Mouse (Mus musculus) erythroblast, embryonic 14.5 days (primary cell): ENCODE measurements around the gene Gm10577. TPM values are rescaled to one million over a fixed set of nuclear protein-coding genes. Genes with fewer than 3 reads are reported as not detected.

ENCODE experiments used
- H3K27me3 ChIP-seq: 2 replicates; pipeline ENCODE4 v1.6.1; 2012; ENCODE audit warnings: inconsistent platforms; ENCODE audit not compliant: control insufficient read depth
- H3K36me3 ChIP-seq: 2 replicates; pipeline ENCODE4 v1.6.1; 2012; ENCODE audit warnings: mild to moderate bottlenecking, inconsistent platforms; ENCODE audit not compliant: control insufficient read depth
- H3K4me1 ChIP-seq: 2 replicates; pipeline ENCODE4 v1.6.1; 2012; ENCODE audit warnings: inconsistent platforms; ENCODE audit not compliant: control insufficient read depth
- H3K4me3 ChIP-seq: replicated peaks from 2 replicates; pipeline ENCODE3; 2012; ENCODE audit warnings: moderate library complexity, mild to moderate bottlenecking, inconsistent platforms
- H3K9me3 ChIP-seq: 2 replicates; pipeline ENCODE4 v1.6.1; 2012; ENCODE audit warnings: low read length, inconsistent platforms, mixed read lengths; ENCODE audit not compliant: control insufficient read depth
- GATA1 ChIP-seq: IDR thresholded peaks from 2 replicates; pipeline ENCODE4 v1.6.1; 2012; ENCODE audit warnings: low read length, inconsistent platforms, mixed read lengths
- TAL1 ChIP-seq: IDR thresholded peaks from 3 replicates; pipeline ENCODE4 v1.6.1; 2012; ENCODE audit warnings: low read length, inconsistent platforms, mixed read lengths
- polyA plus RNA-seq: library from polyadenylated mRNA; stranded (reverse); fragments of >175 nt; gene quantifications from 2 replicates; pipeline ENCODE4 v1.2.3, GENCODE M21; 2012

Gene Gm10577
- polyA plus RNA-seq, 1 experiment, result not detected

- Histone ChIP-seq H3K9me3 (no peaks in the 10 kb centered on the region), H3K36me3 (no peaks in the 10 kb centered on the region), H3K4me3 (no peak overlapping the region), H3K27me3 (no peaks in the 10 kb centered on the region), H3K4me1 (no peaks in the 10 kb centered on the region)
- TF ChIP-seq TAL1 (no peak), GATA1 (no peak)
These were observed 12.6 kb upstream of the Gm10577 start for GRCm38 (mm10) chr4:101033047-101033446.

GRCm38 (mm10) chr4:101027852-101028411 is 7.4 kb upstream of the Gm10577 start:
- TF ChIP-seq GATA1 (no peak), TAL1 (no peak)
- no peak overlapping the region for H3K4me3 ChIP-seq
- no peaks in the 10 kb centered on the region for H3K27me3 ChIP-seq
- no peaks in the 10 kb centered on the region for H3K36me3 ChIP-seq
- H3K4me1 ChIP-seq, result no peaks in the 10 kb centered on the region
- peaks cover 4% of the 10 kb centered on the region; the same call in 1 of the 2 replicates for H3K9me3 ChIP-seq

GRCm38 (mm10) chr4:101026995-101027394 is 6.5 kb upstream of the Gm10577 start:
- TF ChIP-seq GATA1, result no peak
- no peak for TF ChIP-seq TAL1
- Histone ChIP-seq H3K27me3 (no peaks in the 10 kb centered on the region), H3K4me3 (no peak overlapping the region)

GRCm38 (mm10) chr4:101026566-101026965 is 6.1 kb upstream of the Gm10577 start:
- Histone ChIP-seq H3K4me3 (no peak overlapping the region), H3K9me3 (peaks cover 5% of the 10 kb centered on the region; the same call in 1 of the 2 replicates), H3K27me3 (no peaks in the 10 kb centered on the region), H3K36me3 (no peaks in the 10 kb centered on the region), H3K4me1 (no peaks in the 10 kb centered on the region)
- no peak for TF ChIP-seq TAL1
- no peak for TF ChIP-seq GATA1

More at GRCm38 (mm10) chr4:101026995-101027394, 6.5 kb upstream of the Gm10577 start:
- H3K4me1 ChIP-seq, result no peaks in the 10 kb centered on the region
- H3K9me3 ChIP-seq, result peaks cover 5% of the 10 kb centered on the region; the same call in 1 of the 2 replicates
- no peaks in the 10 kb centered on the region for H3K36me3 ChIP-seq

GRCm38 (mm10) chr4:101017806-101018205 is 2.7 kb downstream of the Gm10577 start:
- no peak for TF ChIP-seq GATA1
- TF ChIP-seq TAL1, result no peak
- no peaks in the 10 kb centered on the region for H3K36me3 ChIP-seq
- H3K27me3 ChIP-seq, result no peaks in the 10 kb centered on the region
- H3K4me1 ChIP-seq, result peaks cover 3% of the 10 kb centered on the region
- no peak overlapping the region for H3K4me3 ChIP-seq
- no peaks in the 10 kb centered on the region for H3K9me3 ChIP-seq

- TF ChIP-seq TAL1 (no peak), GATA1 (no peak)
These were observed 11.4 kb downstream of the Gm10577 start for GRCm38 (mm10) chr4:101009092-101009491.

GRCm38 (mm10) chr4:101008362-101008769 is 12.1 kb downstream of the Gm10577 start:
- Histone ChIP-seq H3K9me3 (no peaks in the 10 kb centered on the region), H3K27me3 (no peaks in the 10 kb centered on the region), H3K4me1 (no peaks in the 10 kb centered on the region), H3K4me3 (no peak overlapping the region), H3K36me3 (peaks cover 18% of the 10 kb centered on the region)
- TF ChIP-seq TAL1 (no peak), GATA1 (no peak)

More at GRCm38 (mm10) chr4:101009092-101009491, 11.4 kb downstream of the Gm10577 start:
- H3K36me3 ChIP-seq, result peaks cover 11% of the 10 kb centered on the region
- H3K4me3 ChIP-seq, result no peak overlapping the region
- no peaks in the 10 kb centered on the region for H3K4me1 ChIP-seq
- no peaks in the 10 kb centered on the region for H3K27me3 ChIP-seq
- H3K9me3 ChIP-seq, result no peaks in the 10 kb centered on the region

- no peak overlapping the region for H3K4me3 ChIP-seq
- H3K36me3 ChIP-seq, result peaks cover 57% of the 10 kb centered on the region
- no peaks in the 10 kb centered on the region for H3K9me3 ChIP-seq
- no peaks in the 10 kb centered on the region for H3K27me3 ChIP-seq
- no peak for TF ChIP-seq TAL1
- no peak for TF ChIP-seq GATA1
- H3K4me1 ChIP-seq, result peaks cover 15% of the 10 kb centered on the region
These were observed 17.5 kb downstream of the Gm10577 start for GRCm38 (mm10) chr4:101002961-101003360.

- peaks cover 30% of the 10 kb centered on the region for H3K4me1 ChIP-seq
- TF ChIP-seq GATA1 (no peak), TAL1 (no peak)
- H3K27me3 ChIP-seq, result no peaks in the 10 kb centered on the region
- peaks cover 64% of the 10 kb centered on the region for H3K36me3 ChIP-seq
- no peaks in the 10 kb centered on the region for H3K9me3 ChIP-seq
- no peak overlapping the region for H3K4me3 ChIP-seq
These were observed 19.4 kb downstream of the Gm10577 start for GRCm38 (mm10) chr4:101001073-101001472.

GRCm38 (mm10) chr4:101000622-101001021 is 19.9 kb downstream of the Gm10577 start:
- Histone ChIP-seq H3K9me3 (no peaks in the 10 kb centered on the region), H3K4me1 (peaks cover 34% of the 10 kb centered on the region), H3K4me3 (no peak overlapping the region), H3K36me3 (peaks cover 63% of the 10 kb centered on the region), H3K27me3 (no peaks in the 10 kb centered on the region)
- no peak for TF ChIP-seq GATA1
- TF ChIP-seq TAL1, result no peak
